Mouse (Mus musculus): ENCODE results near the gene Cyfip2.

The Cyfip2 gene

DNA sequence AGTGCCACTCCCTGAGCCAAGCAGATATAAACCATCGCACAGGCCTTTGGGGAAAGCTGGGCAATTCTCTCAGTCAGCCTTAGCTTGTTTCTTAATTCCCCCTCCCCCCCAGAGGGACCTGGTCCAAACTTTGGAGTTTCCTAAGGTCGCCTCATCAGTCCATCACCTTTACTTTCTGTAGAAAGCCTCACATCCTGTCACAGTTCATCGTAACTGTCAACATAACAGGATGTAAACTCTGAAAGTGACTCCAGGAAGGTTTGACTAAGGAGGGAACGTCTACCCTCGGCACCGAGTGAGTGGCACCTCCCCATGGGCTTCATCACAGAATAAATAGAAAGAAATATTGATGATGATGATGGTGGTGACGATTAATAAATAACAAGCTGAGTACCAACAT is 4.9 kb downstream of the Cyfip2 start:
- no peak for DNase-seq

DNA sequence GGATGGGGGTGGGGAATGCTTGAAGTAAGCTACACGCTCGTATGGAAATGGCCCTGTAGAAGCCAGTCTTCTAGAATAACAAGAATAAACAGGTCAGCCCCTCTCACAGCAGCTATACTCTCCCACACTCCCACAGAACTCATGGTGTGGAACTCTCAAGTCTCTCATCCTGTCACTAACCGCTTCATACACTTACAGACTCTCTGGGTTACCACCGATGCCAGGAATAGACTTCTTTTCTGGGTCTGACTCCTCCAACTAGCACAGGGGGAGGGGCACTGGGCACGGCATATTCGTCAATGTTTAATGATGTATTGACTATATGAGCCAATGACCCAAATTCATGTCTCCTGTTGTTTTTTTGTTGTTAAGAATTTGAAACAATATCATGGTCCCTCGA is 5.9 kb downstream of the Cyfip2 start:
- peak; percentile 53 for DNase-seq

DNA sequence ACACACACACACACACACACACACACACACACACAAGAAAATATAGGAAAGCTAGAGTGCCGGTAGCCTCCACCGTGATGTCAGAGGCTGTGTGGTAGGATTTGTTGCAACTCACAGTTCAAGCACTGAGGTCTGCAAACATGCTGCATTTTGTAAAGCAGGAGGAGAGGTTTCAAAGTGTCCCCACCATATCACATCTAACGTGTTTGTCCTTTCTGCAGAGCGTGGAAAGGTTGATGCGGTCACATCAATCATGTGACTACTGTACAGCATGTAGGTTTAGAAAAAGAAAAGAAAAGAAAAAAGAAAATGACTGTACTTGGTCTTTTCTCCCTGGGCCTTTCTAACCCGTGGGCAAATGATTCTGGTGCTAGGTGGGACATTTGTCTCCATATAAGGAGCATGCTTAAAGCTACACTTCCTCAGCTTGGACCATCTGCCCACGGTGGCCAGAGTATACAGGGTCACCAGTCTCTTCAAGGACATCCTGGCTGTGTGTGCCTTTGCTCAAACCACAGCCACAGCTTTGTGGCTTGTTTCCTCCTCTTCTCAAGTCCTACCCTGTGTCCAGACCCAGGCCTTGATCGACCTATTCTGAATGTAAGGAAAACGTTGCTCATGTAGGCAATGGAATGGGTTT is 6.7 kb downstream of the Cyfip2 start:
- DNase-seq: no peak

DNA sequence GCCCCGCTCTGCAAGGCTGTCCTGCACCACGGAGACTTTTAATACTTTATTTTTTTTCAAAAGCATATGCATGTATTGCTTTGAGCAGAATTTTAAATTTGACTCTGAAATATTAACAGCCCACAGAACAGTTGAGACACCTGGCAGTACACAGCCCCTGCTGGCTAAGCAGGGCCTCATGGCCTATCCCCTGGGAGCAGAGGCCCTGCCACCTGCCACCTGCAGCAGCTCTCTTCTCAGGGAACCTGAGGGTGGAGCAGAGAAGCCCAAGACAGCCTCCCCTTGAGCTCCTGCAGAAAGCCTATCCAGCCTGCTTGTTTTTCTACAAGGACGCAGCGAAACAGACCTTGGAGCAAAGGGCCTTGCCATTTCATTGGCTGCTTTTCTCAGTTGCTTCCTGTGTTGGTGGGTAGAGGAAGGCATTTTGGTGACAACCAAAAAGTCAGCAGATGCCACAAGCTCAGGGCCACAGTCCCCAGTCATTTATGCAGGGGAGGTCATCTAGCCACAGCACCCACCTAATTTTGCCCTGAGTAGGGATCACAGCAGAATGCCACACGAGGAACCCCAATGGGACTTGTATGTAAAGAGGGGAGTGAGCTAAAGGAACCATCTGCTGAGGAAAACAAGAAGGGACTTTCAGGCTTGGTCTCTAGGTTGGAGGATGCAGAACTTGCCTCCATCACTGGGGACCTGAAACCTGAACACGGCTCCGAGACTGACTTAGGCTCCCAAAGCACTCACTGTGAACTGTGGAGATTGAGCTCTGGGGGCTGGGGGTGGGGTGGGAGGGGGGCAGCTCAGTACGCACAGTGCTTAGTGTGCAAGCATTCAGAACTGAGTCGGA is 7.6 kb downstream of the Cyfip2 start:
- no peak for DNase-seq

GRCm38 (mm10) chr11:46304093-46304492 is 8.6 kb downstream of the Cyfip2 start:
- no peak for DNase-seq

DNA sequence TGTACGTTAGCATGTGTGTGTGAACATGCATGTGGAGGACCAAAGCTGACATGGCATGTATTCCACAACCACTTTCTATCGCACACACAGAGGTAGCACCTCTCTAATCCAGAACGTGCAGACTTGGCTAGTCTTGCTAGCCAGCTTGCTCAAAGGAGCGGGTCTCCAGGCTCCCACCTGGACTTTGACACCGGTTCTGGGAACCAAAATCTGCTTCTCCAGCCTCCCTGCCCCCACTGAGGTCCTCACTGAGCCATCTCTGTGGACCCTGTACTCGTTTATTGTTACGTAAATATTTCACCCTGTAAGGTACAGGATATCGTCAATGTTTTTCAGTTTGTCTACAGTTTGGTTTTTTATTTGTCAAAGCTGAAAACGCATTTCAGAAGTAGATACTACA is 10.2 kb downstream of the Cyfip2 start:
- peak; percentile 57 for DNase-seq

GRCm38 (mm10) chr11:46301579-46302248 is 10.9 kb downstream of the Cyfip2 start:
- DNase-seq: no peak

- no peak for DNase-seq
Measured at GRCm38 (mm10) chr11:46299901-46300300, 12.8 kb downstream of the Cyfip2 start.

- DNase-seq: peak; percentile 73
Measured at GRCm38 (mm10) chr11:46298889-46299785, 13.5 kb downstream of the Cyfip2 start.

- DNase-seq: no peak
Measured at GRCm38 (mm10) chr11:46294390-46294789, 18.3 kb downstream of the Cyfip2 start.

- peak; percentile 83 for DNase-seq
Measured at GRCm38 (mm10) chr11:46293491-46293890, 19.2 kb downstream of the Cyfip2 start.

DNA sequence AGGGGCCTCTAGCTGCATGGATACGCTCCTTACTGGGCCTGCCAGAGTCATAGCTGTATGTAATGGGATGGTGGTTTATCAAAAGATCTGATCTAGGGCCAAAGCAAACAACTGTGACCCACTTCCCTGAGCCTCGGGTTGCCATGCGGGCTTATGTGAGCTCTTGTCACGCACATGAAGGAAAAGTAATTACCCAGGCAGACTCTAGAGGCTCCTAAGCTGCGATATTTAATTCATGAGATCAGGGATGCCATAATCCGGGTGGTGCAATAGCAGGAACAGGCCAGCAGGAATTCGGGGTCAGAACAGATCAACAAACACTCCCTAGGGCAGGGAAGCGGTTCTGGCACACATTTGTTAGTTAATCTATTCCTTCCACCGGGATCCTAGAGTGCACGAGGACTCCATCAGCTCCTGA is 21.7 kb downstream of the Cyfip2 start:
- peak; percentile 75 for DNase-seq

DNA sequence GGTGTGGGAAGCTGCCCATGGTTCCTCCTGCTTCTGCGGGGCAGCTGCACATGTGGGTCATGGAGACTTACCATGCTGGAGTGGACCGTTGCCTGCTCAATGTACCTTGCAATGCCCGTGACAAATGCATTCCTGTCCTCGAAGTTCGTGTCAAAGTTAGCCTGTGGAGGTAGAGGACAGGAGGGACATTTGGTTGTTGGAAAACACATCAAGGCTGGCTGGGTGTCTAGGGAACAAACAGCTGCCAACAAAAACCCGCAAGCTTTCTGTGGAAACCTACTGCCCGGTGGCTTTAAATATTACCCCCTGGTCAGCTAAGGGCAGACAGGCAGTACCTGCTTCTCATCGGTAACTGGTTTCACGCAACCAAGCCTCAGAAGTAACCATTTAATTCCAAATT is 23.1 kb downstream of the Cyfip2 start:
- DNase-seq: peak; percentile 61

GRCm38 (mm10) chr11:46289022-46289421 is 23.6 kb downstream of the Cyfip2 start:
- DNase-seq: no peak

GRCm38 (mm10) chr11:46288091-46288490 is 24.6 kb downstream of the Cyfip2 start:
- no peak for DNase-seq

- peak; percentile 62 for DNase-seq
Measured at GRCm38 (mm10) chr11:46286803-46287202, 25.9 kb downstream of the Cyfip2 start.

DNA sequence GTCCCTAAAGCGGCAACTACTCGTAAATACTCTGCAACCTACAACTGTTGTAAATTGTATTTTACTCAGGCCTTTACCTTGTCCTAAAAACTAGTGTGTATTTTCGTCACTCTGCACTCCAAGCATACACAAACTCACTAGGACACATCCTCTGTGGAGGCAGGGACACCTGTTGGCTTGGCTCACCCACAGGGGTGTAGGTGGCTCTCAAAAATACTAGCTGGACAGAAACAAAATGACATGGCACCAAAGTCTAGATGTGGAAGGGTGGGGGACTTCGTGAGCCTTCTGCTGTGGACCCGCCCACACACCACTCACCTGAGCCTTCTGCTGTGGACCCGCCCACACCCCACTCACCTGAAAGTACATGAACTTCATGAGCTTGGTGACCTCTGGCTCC is 28.9 kb downstream of the Cyfip2 start:
- DNase-seq: no peak

DNA sequence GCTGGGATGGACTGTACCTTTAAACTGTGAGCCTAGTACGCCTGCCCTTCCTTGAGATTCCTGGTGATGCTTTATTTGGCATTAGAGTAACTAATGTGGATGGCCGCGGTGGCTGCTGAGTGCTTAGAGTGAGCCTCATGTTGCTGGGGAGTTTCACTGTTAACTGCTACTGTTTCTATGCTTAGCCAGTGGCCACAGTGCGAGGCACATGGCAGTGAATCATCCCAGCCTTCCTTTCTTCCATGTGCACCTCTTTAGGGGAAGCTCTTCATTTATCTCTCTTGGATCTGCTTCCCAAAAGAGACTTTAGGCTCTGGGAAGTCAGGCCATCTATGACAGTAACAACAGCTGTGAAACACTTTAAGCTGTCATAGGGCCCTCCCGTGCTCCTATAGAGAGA is 30.0 kb downstream of the Cyfip2 start:
- no peak for DNase-seq

GRCm38 (mm10) chr11:46278709-46279108 is 34.0 kb downstream of the Cyfip2 start:
- DNase-seq: no peak

DNA sequence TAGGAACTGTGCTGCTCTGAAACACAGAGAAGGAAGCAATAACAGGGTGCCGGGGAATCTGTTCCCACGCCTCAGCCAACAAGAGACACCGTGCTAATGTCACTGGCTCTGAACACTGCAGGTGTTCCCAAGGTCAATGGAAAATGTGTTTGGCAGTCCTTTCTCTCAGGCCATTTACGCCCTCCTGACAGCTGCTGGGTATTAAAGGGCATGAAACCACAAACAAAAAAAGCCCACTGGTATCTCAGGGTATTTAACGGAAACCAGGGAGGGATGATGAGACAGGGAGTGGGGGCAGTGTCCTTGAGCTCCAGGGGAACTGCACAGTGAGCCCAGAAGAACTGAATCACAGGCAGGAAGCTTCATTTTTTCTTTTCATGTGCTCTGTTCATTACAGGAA is 34.5 kb downstream of the Cyfip2 start:
- DNase-seq: no peak

GRCm38 (mm10) chr11:46276778-46277177 is 35.9 kb downstream of the Cyfip2 start:
- peak; percentile 62 for DNase-seq

GRCm38 (mm10) chr11:46276168-46276567 is 36.5 kb downstream of the Cyfip2 start:
- no peak for DNase-seq

DNA sequence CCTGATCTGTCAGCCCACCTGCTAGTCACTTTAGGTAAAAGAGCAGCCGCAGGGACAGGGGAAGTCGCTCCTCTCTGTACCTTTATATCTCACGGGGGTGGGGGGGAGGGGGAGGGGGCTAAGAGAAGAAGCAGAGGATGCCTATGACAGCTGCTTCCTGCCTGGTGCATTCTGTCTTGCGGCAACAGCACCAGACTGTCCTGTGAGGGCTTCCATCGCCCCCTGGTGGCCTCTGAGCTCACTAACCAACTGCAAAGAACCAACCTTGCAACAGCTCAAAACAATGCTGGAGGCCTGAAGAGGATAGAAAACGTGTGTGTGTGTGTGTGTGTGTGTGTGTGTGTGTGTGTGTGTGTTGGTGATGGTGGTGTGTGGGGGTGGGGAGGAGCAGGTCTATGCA is 37.4 kb downstream of the Cyfip2 start:
- peak; percentile 79 for DNase-seq

Measured in kidney, adult 18-20 months (tissue).